Mouse (Mus musculus) mammary gland, adult 2 months (tissue): ENCODE data around the gene Uqcrfs1. TPM values are rescaled to one million over a fixed set of nuclear protein-coding genes. Genes with fewer than 3 reads are reported as not detected.

Experiments
- polyA plus RNA-seq: library from polyadenylated mRNA; depleted of rRNA; stranded (reverse); fragments of >200 nt; gene quantifications from 2 replicates; pipeline ENCODE4 v1.2.3, GENCODE M21; 2012; ENCODE audit warnings: low replicate concordance; rRNA removed

Uqcrfs1 gene
- polyA plus RNA-seq, result 272 and 335 TPM in 2 replicates

DNA sequence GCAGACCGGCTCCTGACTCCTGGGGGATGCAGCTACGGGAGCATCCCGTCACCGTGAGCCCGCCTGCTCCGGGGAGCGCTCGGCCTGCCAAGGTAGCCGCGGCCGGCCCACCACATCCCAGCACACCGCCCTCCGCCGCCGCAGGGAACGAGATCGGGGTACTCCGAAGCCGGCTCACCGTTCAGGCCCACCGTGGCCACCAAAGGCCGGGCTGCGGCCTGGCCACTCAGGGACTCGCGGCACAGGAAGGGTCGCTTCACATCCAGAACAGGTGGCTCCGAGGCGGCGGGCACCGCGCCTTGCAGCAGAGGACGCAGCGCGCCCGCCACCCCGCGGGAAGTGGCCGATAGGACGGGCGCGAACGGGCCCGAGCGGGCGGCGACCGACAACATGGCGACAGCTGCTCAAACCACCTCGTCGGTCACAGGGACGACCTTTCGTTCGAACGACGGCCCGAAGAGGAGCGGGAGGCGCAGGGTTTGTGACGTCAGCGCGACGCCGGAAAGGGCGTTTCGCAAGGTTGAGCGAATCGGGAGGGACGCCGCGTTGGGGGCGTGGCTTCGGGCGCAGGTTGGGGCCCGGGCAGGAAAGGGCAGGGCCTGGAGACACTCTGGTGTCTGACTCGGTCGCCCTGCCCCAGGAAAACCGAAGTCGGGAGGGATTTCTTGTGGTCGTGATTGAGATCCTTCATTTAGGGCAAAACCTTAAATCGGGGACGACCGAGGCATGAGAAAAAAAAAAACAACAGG, at the start of gene Uqcrfs1:
Uqcrfs1 (minus strand) TSS at position 507 of the 749 bp plus-strand sequence.

Other genes starting within 250 kb of the Uqcrfs1 start
- 29.8 and 38.4 TPM in 2 replicates for gene Agtr1a, start 208.9 kb downstream of the Uqcrfs1 start, polyA plus RNA-seq
- 15.7 and 30.9 TPM in 2 replicates for gene Dusp22, start 114.6 kb upstream of the Uqcrfs1 start, polyA plus RNA-seq
- 11.1 and 14.6 TPM in 2 replicates for gene Irf4, start 203.9 kb upstream of the Uqcrfs1 start, polyA plus RNA-seq